Mouse (Mus musculus): ENCODE measurements around the gene Nupr1.

- no peak for TF ChIP-seq POLR2A (IDR thresholded peaks at IDR 0.05; ENCODE audit: borderline replicate concordance, control insufficient read depth, low read depth, low read length)
- TF ChIP-seq CTCF (IDR thresholded peaks at IDR 0.05; ENCODE audit: control insufficient read depth, insufficient read depth, low read length): no peak
Measured at GRCm38 (mm10) chr7:126601896-126602295, 28.8 kb downstream of the Nupr1 start.

All from bone marrow, adult 2 months (tissue).